Mouse (Mus musculus) CH12.LX (cell line): ENCODE data around the gene Cachd1.

Experiments used
- CHD2 ChIP-seq: IDR thresholded peaks from 2 replicates; pipeline ENCODE4 v1.6.1; 2011; ENCODE audit warnings: low read length, improper control_type of control experiment
- E2F4 ChIP-seq: IDR thresholded peaks from 2 replicates; pipeline ENCODE4 v1.6.1; 2011; ENCODE audit warnings: low read depth, low read length, improper control_type of control experiment; ENCODE audit not compliant: insufficient replicate concordance
- EP300 ChIP-seq: IDR thresholded peaks from 2 replicates; pipeline ENCODE4 v1.6.1; 2011; ENCODE audit warnings: low read length, improper control_type of control experiment
- TCF12 ChIP-seq: IDR thresholded peaks from 2 replicates; pipeline ENCODE4 v1.6.1; 2014; ENCODE audit warnings: low read depth, mild to moderate bottlenecking, inconsistent platforms, low read length, improper control_type of control experiment

DNA sequence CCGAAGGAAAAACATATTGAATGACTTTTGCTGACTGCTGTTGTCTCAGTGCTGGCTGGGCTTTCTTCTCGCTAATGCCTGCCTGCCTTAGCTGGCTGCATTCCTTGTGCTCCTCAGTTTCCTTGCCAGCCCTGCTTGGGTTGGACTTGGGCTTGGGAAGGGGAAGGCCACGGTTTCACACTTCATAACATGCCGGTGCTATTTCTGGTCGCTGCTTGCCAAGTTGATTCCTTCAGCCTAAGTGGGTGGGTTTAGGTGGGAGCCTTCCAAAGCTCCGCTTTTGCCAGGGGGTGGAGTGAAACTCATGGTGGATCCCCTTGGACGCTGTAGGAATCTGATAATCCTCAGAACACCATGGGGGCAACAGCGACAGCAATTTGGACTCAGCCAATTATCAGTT is 5.9 kb downstream of the Cachd1 start:
- TF ChIP-seq CHD2 (no peak), EP300 (no peak), TCF12 (no peak), E2F4 (no peak)
